Mouse (Mus musculus) CH12.LX (cell line): ENCODE data around the gene Gm20532.

Experiments
- CTCF ChIP-seq, 2 experiments: IDR thresholded peaks in 1 of 2; conservative IDR thresholded peaks in 1 of 2; 2 replicates each; pipeline ENCODE4 v1.5.1; 2011 to 2012; ENCODE audit warnings: low read depth in 2 of 2, low read length in 2 of 2, improper control_type of control experiment in 1 of 2, inconsistent platforms in 1 of 2, mild to moderate bottlenecking in 1 of 2, moderate library complexity in 1 of 2
- ETS1 ChIP-seq: conservative IDR thresholded peaks from 2 replicates; pipeline ENCODE4 v1.6.1; 2012; ENCODE audit warnings: low read depth, mild to moderate bottlenecking, inconsistent platforms, low read length, improper control_type of control experiment, moderate library complexity
- HCFC1 ChIP-seq: IDR thresholded peaks from 2 replicates; pipeline ENCODE4 v1.6.1; 2012; ENCODE audit warnings: low read depth, mild to moderate bottlenecking, inconsistent platforms, low read length, improper control_type of control experiment
- MXI1 ChIP-seq: IDR thresholded peaks from 2 replicates; pipeline ENCODE4 v1.6.1; 2011; ENCODE audit warnings: mild to moderate bottlenecking, low read depth, low read length, improper control_type of control experiment
- POLR2A ChIP-seq: IDR thresholded peaks from 2 replicates; pipeline ENCODE4 v1.6.1; 2011; ENCODE audit warnings: low read depth, mild to moderate bottlenecking, improper control_type of control experiment, low read length
- RCOR1 ChIP-seq: conservative IDR thresholded peaks from 2 replicates; pipeline ENCODE4 v1.6.1; 2012; ENCODE audit warnings: low read depth, mild to moderate bottlenecking, inconsistent platforms, low read length, improper control_type of control experiment
- UBTF ChIP-seq: IDR thresholded peaks from 2 replicates; pipeline ENCODE4 v1.6.1; 2012; ENCODE audit warnings: low read depth, mild to moderate bottlenecking, inconsistent platforms, low read length, improper control_type of control experiment, moderate library complexity

DNA sequence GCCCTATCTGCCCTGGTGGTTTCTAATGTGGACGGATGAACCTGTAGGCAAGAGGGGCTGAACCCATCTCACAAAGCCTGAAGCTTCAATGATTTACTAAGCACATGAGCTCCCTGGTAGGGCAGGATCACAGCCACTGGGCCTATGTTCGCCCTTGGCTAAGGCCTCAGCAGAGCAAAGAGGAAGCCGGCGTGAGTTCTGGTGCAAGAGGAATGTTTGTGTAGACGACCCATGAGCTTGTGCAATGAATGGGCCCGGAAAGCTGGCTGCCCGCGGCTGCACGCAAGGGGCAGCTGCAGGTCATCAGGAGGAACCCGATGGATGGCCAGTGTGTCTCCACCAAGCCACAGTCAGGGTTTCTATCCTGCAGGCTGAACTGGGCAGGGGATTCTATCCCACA, 36.6 kb upstream of the Gm20532 start:
- TF ChIP-seq HCFC1 (no peak), CTCF (conservative IDR thresholded peaks at IDR 0.05 in 1 of 2, IDR thresholded peaks at IDR 0.05 in 1 of 2; ENCODE audit: low read depth in 2 of 2, low read length in 2 of 2) (no peak), POLR2A (no peak), MXI1 (no peak), ETS1 (no peak), UBTF (no peak), RCOR1 (no peak)
